Mouse (Mus musculus): ENCODE measurements around the gene Folr2. TPM values are rescaled to one million over a fixed set of nuclear protein-coding genes. Genes with fewer than 3 reads are reported as not detected.

The Folr2 gene
- polyA plus RNA-seq, 1 experiment from 2014 or later, result 3.5 TPM

Small RNAs within 50 kb of the gene (microRNA-seq; reads per million reads assigned to microRNA genes)
- not detected for gene Gm22655

Other genes starting within 250 kb of the Folr2 start
- 34.0 and 34.6 TPM in 2 replicates for gene Clpb, start 193.6 kb downstream of the Folr2 start, polyA plus RNA-seq (2015; fragmentation: Nextera tagmentation; extraction: Ambion mirVana)
- gene Phox2a, start 38.9 kb downstream of the Folr2 start, polyA plus RNA-seq (2015; fragmentation: Nextera tagmentation; extraction: Ambion mirVana), result 1.9 and 2.4 TPM in 2 replicates
- 12.7 and 15.4 TPM in 2 replicates for gene Inppl1, start 19.0 kb downstream of the Folr2 start, polyA plus RNA-seq (2015; fragmentation: Nextera tagmentation; extraction: Ambion mirVana)
- 83.1 and 93.3 TPM in 2 replicates for gene Anapc15, start 6.5 kb upstream of the Folr2 start, polyA plus RNA-seq (2015; fragmentation: Nextera tagmentation; extraction: Ambion mirVana)
- 21.0 and 39.2 TPM in 2 replicates for gene Folr1, start 13.6 kb upstream of the Folr2 start, polyA plus RNA-seq (2015; fragmentation: Nextera tagmentation; extraction: Ambion mirVana)
- gene Lamtor1, start 48.7 kb upstream of the Folr2 start, polyA plus RNA-seq (2015; fragmentation: Nextera tagmentation; extraction: Ambion mirVana), result 151 and 156 TPM in 2 replicates
- gene Tomt, start 49.2 kb upstream of the Folr2 start, polyA plus RNA-seq (2015; fragmentation: Nextera tagmentation; extraction: Ambion mirVana), result 0.40 and 0.48 TPM in 2 replicates
- 10.9 and 12.1 TPM in 2 replicates for gene Lrrc51, start 76.7 kb upstream of the Folr2 start, polyA plus RNA-seq (2015; fragmentation: Nextera tagmentation; extraction: Ambion mirVana)
- 50.8 and 53.3 TPM in 2 replicates for gene Numa1, start 76.9 kb upstream of the Folr2 start, polyA plus RNA-seq (2015; fragmentation: Nextera tagmentation; extraction: Ambion mirVana)
- 4.5 and 4.8 TPM in 2 replicates for gene Il18bp, start 161.5 kb upstream of the Folr2 start, polyA plus RNA-seq (2015; fragmentation: Nextera tagmentation; extraction: Ambion mirVana)
- 31.2 and 32.8 TPM in 2 replicates for gene Rnf121, start 208.3 kb upstream of the Folr2 start, polyA plus RNA-seq (2015; fragmentation: Nextera tagmentation; extraction: Ambion mirVana)
- gene Xndc1, start 208.3 kb upstream of the Folr2 start, polyA plus RNA-seq (2015; fragmentation: Nextera tagmentation; extraction: Ambion mirVana), result 28.0 and 28.8 TPM in 2 replicates
- 1.2 and 1.4 TPM in 2 replicates for gene Xntrpc, start 208.5 kb upstream of the Folr2 start, polyA plus RNA-seq (2015; fragmentation: Nextera tagmentation; extraction: Ambion mirVana)
- 0.25 and 0.49 TPM in 2 replicates for gene Trpc2, start 225.9 kb upstream of the Folr2 start, polyA plus RNA-seq (2015; fragmentation: Nextera tagmentation; extraction: Ambion mirVana)
- gene Art1, start 244.5 kb upstream of the Folr2 start, polyA plus RNA-seq (2015; fragmentation: Nextera tagmentation; extraction: Ambion mirVana), result 0.22 and 0.26 TPM in 2 replicates

Measured in hindbrain, embryonic 13.5 days (tissue).